13 mouse cellular contexts compared by ENCODE assay signal in the genomic region with DNA sequence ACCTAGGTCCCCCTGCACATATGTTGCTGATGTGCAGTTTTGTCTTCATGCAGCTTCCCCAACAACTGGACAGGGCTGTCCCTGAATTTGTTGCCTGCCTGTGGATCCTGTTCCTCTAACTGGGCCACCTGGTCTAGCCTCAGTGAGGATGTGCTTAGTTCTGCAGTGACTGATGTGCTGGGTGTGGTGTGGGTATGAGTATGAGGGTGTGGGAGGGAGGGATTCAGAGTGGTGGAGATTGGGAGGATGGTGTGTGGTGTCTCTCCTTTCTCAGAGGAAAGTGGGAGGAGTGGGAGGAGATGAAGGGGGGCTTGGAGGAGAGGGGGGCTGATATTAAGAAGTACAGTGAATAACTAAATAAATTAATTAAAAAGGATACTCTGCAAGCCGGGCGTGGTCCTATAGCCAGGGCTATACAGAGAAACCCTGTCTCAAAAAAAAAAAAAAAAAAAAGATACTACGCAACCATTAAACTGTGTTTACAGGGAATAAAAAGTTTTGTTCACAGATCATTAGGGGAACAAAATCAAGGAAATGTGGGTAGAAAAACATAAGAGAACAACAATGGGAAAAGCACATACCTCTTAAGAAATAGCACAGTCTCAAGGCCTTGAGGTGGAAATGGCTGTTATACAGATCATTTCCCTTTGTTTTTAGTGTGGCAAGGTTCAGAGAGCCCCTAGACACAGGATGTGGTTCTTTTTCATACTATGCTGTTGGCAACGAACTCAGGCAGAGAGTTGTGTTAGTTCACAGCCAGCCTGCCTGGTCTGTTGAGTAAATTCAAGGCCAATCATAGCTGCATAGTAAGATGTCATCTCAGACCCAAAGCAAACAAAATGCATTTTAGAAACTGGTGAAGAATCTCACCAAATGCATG. TPM values are rescaled to one million over a fixed set of nuclear protein-coding genes. Genes with fewer than 3 reads are reported as not detected.
DNase-seq lines count a peak whose midpoint lies in the region; ATAC-seq lines count a peak whose summit lies in the region.
"Had no signal": no experiment of that assay in that cellular context is flagged by ENCODE, and none has a peak within 500 bp of the region (broad histone marks: within the 10 kb centered on the region; RNA-seq: fewer than 3 reads in every experiment).

No protein-coding gene starts in this region.

- no peak overlapping the region for H3K4me2 ChIP-seq in lung, embryonic 15.5 days
- H3K4me2 ChIP-seq in stomach, embryonic 16.5 days (ENCODE audit: low read depth, low read length): no peak overlapping the region
- H3K4me2 ChIP-seq: liver, embryonic 12.5 days had no signal

- no peaks in the 10 kb centered on the region for H3K27me3 ChIP-seq in lung, embryonic 15.5 days
- H3K27me3 ChIP-seq in stomach, embryonic 16.5 days (ENCODE audit: control insufficient read depth, insufficient read depth, low read length): no peaks in the 10 kb centered on the region
- H3K27me3 ChIP-seq: CH12.LX; liver, embryonic 12.5 days had no signal

- intact Hi-C loops in heart, postnatal 25 days (cut with DNase I): loop anchor here (5.0 kb wide), 3 partner anchors 49 to 109 kb away; partner anchors contain the start of genes Ctla2a, Ctla2b, Gm49391 and Gm49392

- H3K9ac ChIP-seq in lung, embryonic 15.5 days: no peak overlapping the region
- H3K9ac ChIP-seq in stomach, embryonic 16.5 days (ENCODE audit: low read length): no peak overlapping the region
- H3K9ac ChIP-seq: liver, embryonic 12.5 days had no signal

- peak; percentile 21 to 58 for DNase-seq in heart, adult 18-20 months
- no peak for DNase-seq in heart, postnatal 25 days (ENCODE audit: low spot score)
- peak; percentile 55 to 61 for DNase-seq in CD8-positive naive resting alpha-beta T cell, adult 2 months (ENCODE audit: low read depth in 2 of 2, low spot score in 2 of 2)
- no peak for DNase-seq in adrenal gland, postnatal 10 days
- no peak for DNase-seq in gastrocnemius, postnatal 4 days (ENCODE audit: low spot score in 2 of 2)
- no peak for DNase-seq in layer of hippocampus, adult 9-10 months (ENCODE audit: low spot score)
- DNase-seq: cerebellum, adult 9-10 months had no signal

- 64% methylated on average over 4 of the region's 4 CpGs for WGBS in lung, embryonic 15.5 days
- WGBS in stomach, embryonic 16.5 days: 79% methylated on average over 4 of the region's 4 CpGs

- H3K4me1 ChIP-seq in lung, embryonic 15.5 days: no peaks in the 10 kb centered on the region
- no peaks in the 10 kb centered on the region for H3K4me1 ChIP-seq in stomach, embryonic 16.5 days (ENCODE audit: control insufficient read depth, insufficient read depth, low read length)
- H3K4me1 ChIP-seq: liver, embryonic 12.5 days had no signal

- no peaks in the 10 kb centered on the region for H3K9me3 ChIP-seq in lung, embryonic 15.5 days
- H3K9me3 ChIP-seq in stomach, embryonic 16.5 days (replicated peaks; ENCODE audit: control insufficient read depth, low read length): no peaks in the 10 kb centered on the region
- H3K9me3 ChIP-seq: liver, embryonic 12.5 days had no signal

- ATAC-seq in lung, embryonic 15.5 days (ENCODE audit: borderline replicate concordance, extremely low read depth, low FRiP score, low TSS enrichment): peak; percentile 77
- peak; percentile 40; the same call in 1 of the 2 replicates for ATAC-seq in stomach, embryonic 16.5 days (ENCODE audit: insufficient read depth, low FRiP score)
- ATAC-seq: liver, embryonic 12.5 days had no signal

- no peak overlapping the region for H3K4me3 ChIP-seq in lung, embryonic 15.5 days
- H3K4me3 ChIP-seq in stomach, embryonic 16.5 days (replicated peaks; ENCODE audit: low read length): no peak overlapping the region
- H3K4me3 ChIP-seq: layer of hippocampus, adult 2 months; liver, embryonic 12.5 days had no signal

- peak overlapping the region; percentile 67; the same call in 1 of the 2 replicates for H3K27ac ChIP-seq in lung, embryonic 15.5 days
- peak overlapping the region; percentile 15; the same call in 1 of the 2 replicates for H3K27ac ChIP-seq in stomach, embryonic 16.5 days (ENCODE audit: low read length)
- H3K27ac ChIP-seq: layer of hippocampus, adult 2 months; liver, embryonic 12.5 days had no signal

- H3K36me3 ChIP-seq in lung, embryonic 15.5 days: no peaks in the 10 kb centered on the region
- no peaks in the 10 kb centered on the region for H3K36me3 ChIP-seq in stomach, embryonic 16.5 days (ENCODE audit: control insufficient read depth, insufficient read depth, low read length)
- H3K36me3 ChIP-seq: liver, embryonic 12.5 days had no signal

RNA-seq across cellular contexts. Expression of gene 4930486L24Rik, which starts 15.8 kb away (rescaled TPM):
- under 1 TPM in 1 of 2 experiments, not detected in 1; 0.42 TPM for total RNA-seq in heart, adult 18-20 months (2021)
- total RNA-seq in heart, postnatal 25 days (2021): under 1 TPM in 1 of 2 experiments, not detected in 1; 0.25 TPM
- 0.34 TPM in 1 of 2 replicates, not detected in the other for polyA plus RNA-seq in lung, embryonic 15.5 days (2015; fragmentation: Nextera tagmentation; extraction: Ambion mirVana)
- polyA plus RNA-seq in stomach, embryonic 16.5 days (2015; fragmentation: Nextera tagmentation; extraction: Ambion mirVana): not detected in 2 replicates
- 10 to 100 TPM; 21.8 to 23.7 TPM for total RNA-seq in adrenal gland, postnatal 10 days (2021)
- not detected for total RNA-seq in gastrocnemius, postnatal 4 days (2021)
- total RNA-seq: CH12.LX; layer of hippocampus, adult 2 months had no signal
- polyA plus RNA-seq: liver, embryonic 12.5 days had no signal

RNA-seq across cellular contexts. Expression of gene Ctsll3, which starts 45.8 kb away (rescaled TPM):
- total RNA-seq in heart, adult 18-20 months (2021): not detected
- total RNA-seq in heart, postnatal 25 days (2021): not detected
- not detected in 2 replicates for polyA plus RNA-seq in lung, embryonic 15.5 days (2015; fragmentation: Nextera tagmentation; extraction: Ambion mirVana)
- not detected in 2 replicates for polyA plus RNA-seq in stomach, embryonic 16.5 days (2015; fragmentation: Nextera tagmentation; extraction: Ambion mirVana)
- total RNA-seq in adrenal gland, postnatal 10 days (2021): not detected
- total RNA-seq in gastrocnemius, postnatal 4 days (2021): not detected
- total RNA-seq: CH12.LX; heart, postnatal 14 days; layer of hippocampus, adult 2 months had no signal
- polyA plus RNA-seq: liver, embryonic 12.5 days had no signal

RNA-seq across cellular contexts. Expression of gene Gm49392, which starts 48.2 kb away (rescaled TPM):
- total RNA-seq in heart, adult 18-20 months (2021): 1 to 10 TPM; 1.2 to 2.0 TPM
- total RNA-seq in heart, postnatal 25 days (2021): 1 to 10 TPM; 1.4 to 2.3 TPM
- 0.33 and 0.84 TPM in 2 replicates for polyA plus RNA-seq in lung, embryonic 15.5 days (2015; fragmentation: Nextera tagmentation; extraction: Ambion mirVana)
- polyA plus RNA-seq in stomach, embryonic 16.5 days (2015; fragmentation: Nextera tagmentation; extraction: Ambion mirVana): 0.19 and 0.50 TPM in 2 replicates
- under 1 TPM; 0.58 to 0.99 TPM for total RNA-seq in adrenal gland, postnatal 10 days (2021)
- under 1 TPM; 0.44 to 0.47 TPM for total RNA-seq in gastrocnemius, postnatal 4 days (2021)
- total RNA-seq: CH12.LX; layer of hippocampus, adult 2 months had no signal

RNA-seq across cellular contexts. Expression of gene Ctla2b, which starts 48.8 kb away (rescaled TPM):
- 10 to 100 TPM in 1 of 2 experiments, 1 to 10 TPM in 1; 9.6 to 11.8 TPM for total RNA-seq in heart, adult 18-20 months (2021)
- 1 to 10 TPM; 4.8 to 6.7 TPM for total RNA-seq in heart, postnatal 25 days (2021)
- 7.4 and 10.0 TPM in 2 replicates for polyA plus RNA-seq in lung, embryonic 15.5 days (2015; fragmentation: Nextera tagmentation; extraction: Ambion mirVana)
- polyA plus RNA-seq in stomach, embryonic 16.5 days (2015; fragmentation: Nextera tagmentation; extraction: Ambion mirVana): 2.4 and 3.1 TPM in 2 replicates
- 10 to 100 TPM in 1 of 2 experiments, 1 to 10 TPM in 1; 5.2 to 11.0 TPM for total RNA-seq in adrenal gland, postnatal 10 days (2021)
- total RNA-seq in gastrocnemius, postnatal 4 days (2021): 1 to 10 TPM; 3.5 to 4.6 TPM
- total RNA-seq: CH12.LX had no signal

RNA-seq across cellular contexts. Expression of gene Tpbpb, which starts 56.2 kb away (rescaled TPM):
- total RNA-seq in heart, adult 18-20 months (2021): not detected
- total RNA-seq in heart, postnatal 25 days (2021): not detected
- polyA plus RNA-seq in lung, embryonic 15.5 days (2015; fragmentation: Nextera tagmentation; extraction: Ambion mirVana): not detected in 2 replicates
- not detected in 2 replicates for polyA plus RNA-seq in stomach, embryonic 16.5 days (2015; fragmentation: Nextera tagmentation; extraction: Ambion mirVana)
- total RNA-seq in adrenal gland, postnatal 10 days (2021): not detected
- not detected for total RNA-seq in gastrocnemius, postnatal 4 days (2021)
- total RNA-seq: CH12.LX; heart, postnatal 14 days; layer of hippocampus, adult 2 months had no signal
- polyA plus RNA-seq: liver, embryonic 12.5 days had no signal

Comparison
In these comparisons a context has a peak if more than half of its experiments do, and no peak if none do; other contexts are left out.
1. DNase-seq: peak in heart, adult 18-20 months (2 of 2) and CD8-positive naive resting alpha-beta T cell, adult 2 months (2 of 2); none in heart, postnatal 25 days (single experiment), adrenal gland, postnatal 10 days (single experiment), gastrocnemius, postnatal 4 days (0 of 2) and layer of hippocampus, adult 9-10 months (single experiment).
2. RNA of gene 4930486L24Rik, which starts 15.8 kb away (total RNA-seq): 21.8 to 23.7 TPM in adrenal gland, postnatal 10 days; 0.42 TPM in heart, adult 18-20 months, 0.25 TPM in heart, postnatal 25 days and not detected in gastrocnemius, postnatal 4 days; every median in the first group is over 10 times any median in the second.